Mouse (Mus musculus) intestine, embryonic 16.5 days (tissue): ENCODE measurements around the gene Nr1h3. TPM values are rescaled to one million over a fixed set of nuclear protein-coding genes. Genes with fewer than 3 reads are reported as not detected.

Source experiments
- ATAC-seq: fragments of 200-750 bp; cut with Nextera tagmentation; 2 replicates; pipeline ENCODE4 v1.8.0; 2017; ENCODE audit warnings: moderate TSS enrichment, moderate library complexity
- H3K27ac ChIP-seq: fragments of 300-500 bp; sonication (generic); 2 replicates; pipeline ENCODE4 v1.5.1; 2014; ENCODE audit warnings: mild to moderate bottlenecking, low read length
- H3K27me3 ChIP-seq: fragments of 300-500 bp; sonication (generic); replicated peaks from 2 replicates; pipeline ENCODE4 v1.6.1; 2014; ENCODE audit warnings: low read length, control low read depth, mixed read lengths; ENCODE audit not compliant: control insufficient read depth, insufficient read depth
- H3K36me3 ChIP-seq: fragments of 300-500 bp; sonication (generic); 2 replicates; pipeline ENCODE4 v1.6.1; 2014; ENCODE audit warnings: low read length, control low read depth; ENCODE audit not compliant: control insufficient read depth, insufficient read depth
- H3K4me1 ChIP-seq: fragments of 300-500 bp; sonication (generic); 2 replicates; pipeline ENCODE4 v1.6.1; 2014; ENCODE audit warnings: low read length, control low read depth, mixed read lengths; ENCODE audit not compliant: control insufficient read depth, insufficient read depth
- H3K4me2 ChIP-seq: fragments of 300-500 bp; sonication (generic); 2 replicates; pipeline ENCODE4 v1.6.1; 2014; ENCODE audit warnings: low read depth, low read length, control low read depth
- H3K4me3 ChIP-seq: fragments of 300-500 bp; sonication (generic); 2 replicates; pipeline ENCODE4 v1.5.1; 2014; ENCODE audit warnings: mild to moderate bottlenecking, low read length
- H3K9ac ChIP-seq: fragments of 300-500 bp; sonication (generic); 2 replicates; pipeline ENCODE4 v1.6.1; 2014; ENCODE audit warnings: low read depth, low read length
- H3K9me3 ChIP-seq: fragments of 300-500 bp; sonication (generic); 2 replicates; pipeline ENCODE4 v1.6.1; 2016; ENCODE audit warnings: low read length, control low read depth; ENCODE audit not compliant: control insufficient read depth
- WGBS: fragments of 180-500 bp; shearing (Covaris S2); extraction: QIAGEN DNeasy Blood & Tissue Kit; methylation state at CpG from one replicate; pipeline ENCODE4 v1.1.7; 2014; 5-methylcytosine and 5-hydroxymethylcytosine counted together
- polyA plus RNA-seq: library from polyadenylated mRNA; unstranded; fragments of >200 nt; fragmentation: Nextera tagmentation; extraction: Ambion mirVana; gene quantifications from 2 replicates; pipeline ENCODE4 v1.2.1, GENCODE M21; 2015

Nr1h3 gene
- polyA plus RNA-seq, 1 experiment from 2014 or later: 21.8 TPM

- Histone ChIP-seq H3K4me3 (peak overlapping the region; percentile 48), H3K4me2 (peak overlapping the region; percentile 71), H3K9ac (peak overlapping the region; percentile 64), H3K27me3 (no peaks in the 10 kb centered on the region), H3K4me1 (peaks cover 12% of the 10 kb centered on the region), H3K27ac (peak overlapping the region; percentile 75), H3K36me3 (no peaks in the 10 kb centered on the region), H3K9me3 (no peaks in the 10 kb centered on the region)
- 3% methylated on average over 27 of the region's 27 CpGs for WGBS
- peak; percentile 94 for ATAC-seq
These were observed 7.9 kb downstream of the Nr1h3 start for GRCm38 (mm10) chr2:91194624-91195332.

- 84% methylated on average over 16 of the region's 16 CpGs for WGBS
- Histone ChIP-seq H3K27me3 (no peaks in the 10 kb centered on the region), H3K36me3 (no peaks in the 10 kb centered on the region), H3K27ac (no peak overlapping the region), H3K9ac (no peak overlapping the region), H3K4me1 (peaks cover 11% of the 10 kb centered on the region), H3K4me2 (no peak overlapping the region), H3K4me3 (no peak overlapping the region), H3K9me3 (no peaks in the 10 kb centered on the region)
- no peak for ATAC-seq
These were observed 12.1 kb downstream of the Nr1h3 start for GRCm38 (mm10) chr2:91190501-91190900.

GRCm38 (mm10) chr2:91187431-91187830, 15.2 kb downstream of the Nr1h3 start:
- Histone ChIP-seq H3K9me3 (no peaks in the 10 kb centered on the region), H3K27ac (no peak overlapping the region), H3K36me3 (no peaks in the 10 kb centered on the region), H3K27me3 (no peaks in the 10 kb centered on the region), H3K4me2 (no peak overlapping the region), H3K4me1 (no peaks in the 10 kb centered on the region), H3K9ac (no peak overlapping the region), H3K4me3 (no peak overlapping the region)
- no peak for ATAC-seq
- 55% methylated on average over 4 of the region's 4 CpGs for WGBS

GRCm38 (mm10) chr2:91186208-91186607, 16.4 kb downstream of the Nr1h3 start:
- ATAC-seq: no peak
- no peak overlapping the region for H3K9ac ChIP-seq
- 52% methylated on average over 1 of the region's 1 CpGs for WGBS
- no peak overlapping the region for H3K4me3 ChIP-seq
- H3K4me2 ChIP-seq: no peak overlapping the region
- no peak overlapping the region for H3K27ac ChIP-seq
- H3K9me3 ChIP-seq: no peaks in the 10 kb centered on the region
- H3K4me1 ChIP-seq: peaks cover 4% of the 10 kb centered on the region
- H3K27me3 ChIP-seq: no peaks in the 10 kb centered on the region
- no peaks in the 10 kb centered on the region for H3K36me3 ChIP-seq

GRCm38 (mm10) chr2:91183711-91184405, 18.8 kb downstream of the Nr1h3 start, which contains the start of gene Madd:
TSS of gene Madd (minus strand) at chr2:91183837.
- peak within 1 kb of the TSS; percentile 83 for H3K4me2 ChIP-seq
- H3K36me3 ChIP-seq: no peaks in the 10 kb centered on the region
- WGBS: 56% methylated on average over 15 of the region's 15 CpGs
- no peaks in the 10 kb centered on the region for H3K27me3 ChIP-seq
- peak; percentile 11; the same call in 1 of the 2 replicates for ATAC-seq
- peak within 1 kb of the TSS; percentile 93 for H3K4me3 ChIP-seq
- no peaks in the 10 kb centered on the region for H3K9me3 ChIP-seq
- peak within 1 kb of the TSS; percentile 78 for H3K9ac ChIP-seq
- H3K4me1 ChIP-seq: peaks cover 4% of the 10 kb centered on the region
- peak within 1 kb of the TSS; percentile 64 for H3K27ac ChIP-seq

GRCm38 (mm10) chr2:91183148-91183513, 19.5 kb downstream of the Nr1h3 start:
- H3K27me3 ChIP-seq: no peaks in the 10 kb centered on the region
- peaks cover 4% of the 10 kb centered on the region for H3K4me1 ChIP-seq
- no peaks in the 10 kb centered on the region for H3K9me3 ChIP-seq
- 0% methylated on average over 9 of the region's 9 CpGs for WGBS
- H3K4me3 ChIP-seq: peak overlapping the region; percentile 93
- peak overlapping the region; percentile 78 for H3K9ac ChIP-seq
- peak; percentile 97 for ATAC-seq
- H3K36me3 ChIP-seq: peaks cover 2% of the 10 kb centered on the region; the same call in 1 of the 2 replicates
- peak overlapping the region; percentile 83 for H3K4me2 ChIP-seq
- peak overlapping the region; percentile 64 for H3K27ac ChIP-seq

GRCm38 (mm10) chr2:91182405-91183147, 20.1 kb downstream of the Nr1h3 start:
- peak overlapping the region; percentile 64 for H3K27ac ChIP-seq

GRCm38 (mm10) chr2:91182016-91182404, 20.6 kb downstream of the Nr1h3 start:
- WGBS: 9% methylated on average over 8 of the region's 8 CpGs
- H3K4me2 ChIP-seq: peak overlapping the region; percentile 83

More at GRCm38 (mm10) chr2:91182405-91183147, 20.1 kb downstream of the Nr1h3 start:
- Histone ChIP-seq H3K4me3 (peak overlapping the region; percentile 93), H3K4me2 (peak overlapping the region; percentile 83), H3K4me1 (peaks cover 4% of the 10 kb centered on the region), H3K9me3 (no peaks in the 10 kb centered on the region), H3K27me3 (no peaks in the 10 kb centered on the region), H3K9ac (peak overlapping the region; percentile 78), H3K36me3 (peaks cover 4% of the 10 kb centered on the region; the same call in 1 of the 2 replicates)
- WGBS: under 1% methylated on average over 81 of the region's 81 CpGs
- peak; percentile 97 for ATAC-seq

GRCm38 (mm10) chr2:91180706-91181105, 21.9 kb downstream of the Nr1h3 start:
- Histone ChIP-seq H3K4me1 (peaks cover 4% of the 10 kb centered on the region), H3K4me2 (no peak overlapping the region), H3K27me3 (no peaks in the 10 kb centered on the region), H3K4me3 (no peak overlapping the region), H3K36me3 (peaks cover 8% of the 10 kb centered on the region; the same call in 1 of the 2 replicates), H3K9me3 (no peaks in the 10 kb centered on the region), H3K27ac (no peak overlapping the region), H3K9ac (no peak overlapping the region)
- ATAC-seq: no peak
- 59% methylated on average over 5 of the region's 5 CpGs for WGBS

More at GRCm38 (mm10) chr2:91182016-91182404, 20.6 kb downstream of the Nr1h3 start:
- H3K9me3 ChIP-seq: no peaks in the 10 kb centered on the region
- no peak overlapping the region for H3K27ac ChIP-seq
- peak overlapping the region; percentile 78 for H3K9ac ChIP-seq
- H3K27me3 ChIP-seq: no peaks in the 10 kb centered on the region
- H3K4me3 ChIP-seq: peak overlapping the region; percentile 93
- peaks cover 4% of the 10 kb centered on the region for H3K4me1 ChIP-seq
- peaks cover 4% of the 10 kb centered on the region; the same call in 1 of the 2 replicates for H3K36me3 ChIP-seq
- no peak for ATAC-seq
